Comparison of ENCODE assay signal across 8 mouse cellular contexts in the genomic region with DNA sequence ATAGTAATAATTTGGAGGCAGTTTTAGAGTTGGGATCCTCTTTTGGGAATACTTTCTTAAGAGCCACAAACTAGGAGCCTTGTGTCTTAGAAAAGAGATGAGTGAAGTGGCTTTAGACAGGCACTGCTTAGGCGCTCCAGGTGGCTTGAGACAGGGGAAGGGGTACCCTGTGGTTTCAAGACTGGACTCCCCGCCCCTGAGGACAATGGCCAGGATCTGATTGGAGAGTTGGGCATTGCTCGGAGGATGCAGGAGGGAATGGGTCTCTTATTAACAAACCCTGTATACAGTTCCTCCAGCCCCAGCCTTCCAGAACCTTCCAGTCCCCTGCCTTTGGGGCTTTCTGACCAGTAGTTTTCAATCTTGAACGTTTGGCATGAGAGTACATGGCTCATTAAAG. TPM values are rescaled to one million over a fixed set of nuclear protein-coding genes. Genes with fewer than 3 reads are reported as not detected.
DNase-seq lines count a peak whose midpoint lies in the region; ATAC-seq and TF ChIP-seq lines count a peak whose summit lies in the region.

No protein-coding gene starts in this region.

- H3K4me3 ChIP-seq in layer of hippocampus, adult 2 months = peak overlapping the region; percentile 75
- H3K4me3 ChIP-seq in forebrain, embryonic 10.5 days = peak overlapping the region; percentile 74
- H3K4me3 ChIP-seq in limb, embryonic 14.5 days (replicated peaks; ENCODE audit: low read length) = peak overlapping the region; percentile 91

- peak overlapping the region; percentile 69 for H3K27ac ChIP-seq in layer of hippocampus, adult 2 months
- H3K27ac ChIP-seq in forebrain, embryonic 10.5 days = no peak overlapping the region
- H3K27ac ChIP-seq in limb, embryonic 14.5 days (replicated peaks; ENCODE audit: low read depth, low read length) = peak overlapping the region; percentile 99; the same call in 1 of the 2 replicates

- no peaks in the 10 kb centered on the region for H3K9me3 ChIP-seq in forebrain, embryonic 10.5 days
- H3K9me3 ChIP-seq in limb, embryonic 14.5 days (ENCODE audit: control insufficient read depth, low read length) = no peaks in the 10 kb centered on the region

- no peak overlapping the region for H3K9ac ChIP-seq in limb, embryonic 14.5 days (ENCODE audit: low read depth, low read length, severe bottlenecking)

- peaks cover 31% of the 10 kb centered on the region for H3K27me3 ChIP-seq in forebrain, embryonic 10.5 days (ENCODE audit: poor library complexity, severe bottlenecking)
- no peaks in the 10 kb centered on the region for H3K27me3 ChIP-seq in limb, embryonic 14.5 days (ENCODE audit: control insufficient read depth, insufficient read depth, low read length)

- ATAC-seq in limb, embryonic 14.5 days (ENCODE audit: low FRiP score, low read depth) = no peak

- intact Hi-C loops in left cerebral cortex, postnatal 4 days (cut with DNase I) = no loop called here

- DNase-seq in layer of hippocampus, adult 2 months (ENCODE audit: low spot score in 2 of 2) = no peak
- DNase-seq in layer of hippocampus, postnatal 36 days = no peak
- no peak for DNase-seq in forebrain, embryonic 10.5 days (ENCODE audit: extremely low spot score, low spot score)
- no peak for DNase-seq in limb, embryonic 14.5 days (ENCODE audit: low spot score)
- DNase-seq in retina, postnatal 1 day = peak; percentile 43
- DNase-seq in spleen, postnatal 4 days (ENCODE audit: low spot score in 2 of 2) = no peak
- DNase-seq in left cerebral cortex, postnatal 4 days = no peak
- no peak for DNase-seq in thymus, postnatal 36 days

- TF ChIP-seq POLR2A in limb, embryonic 14.5 days (IDR thresholded peaks at IDR 0.05; ENCODE audit: borderline replicate concordance, extremely low read depth, insufficient read depth, insufficient read length) = no peak

- H3K4me2 ChIP-seq in limb, embryonic 14.5 days (replicated peaks; ENCODE audit: low read depth, low read length, severe bottlenecking) = peak overlapping the region; percentile 84

- TF ChIP-seq CTCF in layer of hippocampus, adult 2 months (conservative IDR thresholded peaks at IDR 0.05) = no peak

- H3K36me3 ChIP-seq in forebrain, embryonic 10.5 days (replicated peaks) = no peaks in the 10 kb centered on the region
- no peaks in the 10 kb centered on the region for H3K36me3 ChIP-seq in limb, embryonic 14.5 days (ENCODE audit: control insufficient read depth, insufficient read depth, low read length)

- peaks cover 36% of the 10 kb centered on the region for H3K4me1 ChIP-seq in forebrain, embryonic 10.5 days
- H3K4me1 ChIP-seq in limb, embryonic 14.5 days (ENCODE audit: control insufficient read depth, insufficient read depth, low read length) = peaks cover 13% of the 10 kb centered on the region

- 6% methylated on average over 4 of the region's 4 CpGs for WGBS in forebrain, embryonic 10.5 days
- 9% methylated on average over 4 of the region's 4 CpGs for WGBS in limb, embryonic 14.5 days

RNA-seq across cellular contexts. Expression of gene Elk3, which starts 0.6 kb away (rescaled TPM):
- 1 to 10 TPM; 8.9 to 9.7 TPM for total RNA-seq in layer of hippocampus, adult 2 months (2021)
- total RNA-seq in layer of hippocampus, postnatal 36 days (2021) = 1 to 10 TPM; 7.4 to 8.9 TPM
- polyA plus RNA-seq in forebrain, embryonic 10.5 days (2016; fragmentation: Nextera tagmentation; extraction: Ambion mirVana) = 13.1 and 14.5 TPM in 2 replicates
- polyA plus RNA-seq in limb, embryonic 14.5 days (2012; rRNA removed) = 60.9 and 78.2 TPM in 2 replicates
- polyA plus RNA-seq in limb, embryonic 14.5 days (2014; fragmentation: Nextera tagmentation; extraction: Ambion mirVana) = 42.4 and 44.5 TPM in 2 replicates
- total RNA-seq in left cerebral cortex, postnatal 4 days (2021) = 10 to 100 TPM; 13.4 to 16.0 TPM
